Mouse (Mus musculus): ENCODE data around the gene Lap3.
A peak's percentile ranks its signal among the peaks of the same experiment; 100 is the strongest.

The Lap3 gene

DNA sequence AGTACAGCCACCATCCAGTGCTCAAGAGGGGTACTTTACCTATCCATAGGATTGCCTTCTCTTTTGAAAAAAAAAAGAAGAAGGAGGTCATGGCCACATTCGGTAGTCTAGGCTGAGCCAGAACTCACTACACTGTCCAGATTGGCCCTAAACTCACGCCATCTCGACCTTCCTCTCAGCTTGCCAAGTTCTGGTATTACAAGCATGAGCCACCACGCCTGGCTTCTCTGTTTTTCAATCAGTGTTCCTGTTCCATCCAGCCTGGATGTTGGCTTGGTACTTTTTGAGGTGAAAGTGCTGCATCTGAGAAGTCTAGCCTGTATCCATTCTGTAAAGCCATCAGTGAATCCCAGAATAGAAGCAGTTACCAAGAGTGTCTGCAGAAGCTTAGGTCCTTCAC is 3.3 kb downstream of the Lap3 start:
- no peak for DNase-seq

DNA sequence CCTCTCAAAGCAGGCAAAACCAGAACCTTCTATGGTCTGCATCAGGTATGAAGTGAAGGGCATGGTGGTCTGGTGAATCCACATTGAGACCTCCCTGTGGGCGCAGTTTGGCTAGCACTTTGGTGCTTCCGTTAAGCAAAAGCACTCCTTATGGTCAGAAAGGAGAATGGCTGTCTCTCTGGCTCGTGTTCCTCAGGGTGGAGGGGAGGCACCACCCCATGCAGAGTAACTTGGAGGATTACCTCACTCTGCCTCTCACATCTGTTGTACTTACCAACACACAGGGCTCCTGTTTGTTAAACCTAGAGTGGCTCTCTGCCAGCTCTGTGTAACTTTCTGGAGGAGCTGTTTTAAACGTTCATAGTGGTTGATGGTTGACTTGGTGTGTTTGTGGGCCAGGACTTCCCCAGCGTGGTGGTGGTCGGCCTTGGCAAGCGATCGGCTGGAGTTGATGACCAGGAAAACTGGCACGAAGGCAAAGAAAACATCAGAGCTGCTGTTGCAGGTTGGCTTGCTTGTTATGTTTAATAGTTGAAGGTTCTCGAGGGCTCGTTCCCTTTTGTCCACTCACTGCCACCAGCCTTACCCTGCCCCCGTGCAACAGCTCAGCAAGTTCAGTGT is 3.9 kb downstream of the Lap3 start:
- no peak for DNase-seq

DNA sequence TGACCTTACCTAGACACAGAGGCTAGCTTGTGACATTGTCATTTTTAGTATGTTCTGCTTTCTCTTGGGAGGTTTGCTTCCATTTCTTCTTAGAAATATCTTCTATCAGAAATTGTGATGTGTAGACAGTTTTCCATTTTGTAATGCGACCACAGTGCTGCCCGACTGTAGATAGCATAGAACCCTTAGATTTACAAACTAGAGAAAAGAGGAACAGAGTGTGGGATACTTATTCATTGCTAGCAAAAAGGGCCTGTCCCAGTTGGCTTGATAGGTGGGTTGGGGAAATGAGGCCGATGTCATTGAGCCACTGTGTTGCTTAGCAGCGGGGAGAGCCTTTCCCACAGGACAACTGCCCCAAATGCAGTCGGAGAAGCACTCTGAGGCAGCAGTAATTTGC is 4.4 kb downstream of the Lap3 start:
- DNase-seq, result no peak

GRCm38 (mm10) chr5:45510071-45510470 is 16.9 kb downstream of the Lap3 start:
- no peak for DNase-seq

- no peak for DNase-seq
These were observed 19.7 kb downstream of the Lap3 start for GRCm38 (mm10) chr5:45512908-45513307.

GRCm38 (mm10) chr5:45513511-45513910 is 20.3 kb downstream of the Lap3 start:
- DNase-seq, result no peak

GRCm38 (mm10) chr5:45514599-45514998 is 21.4 kb downstream of the Lap3 start:
- DNase-seq, result no peak

GRCm38 (mm10) chr5:45515151-45515743 is 22.1 kb downstream of the Lap3 start:
- no peak for DNase-seq

DNA sequence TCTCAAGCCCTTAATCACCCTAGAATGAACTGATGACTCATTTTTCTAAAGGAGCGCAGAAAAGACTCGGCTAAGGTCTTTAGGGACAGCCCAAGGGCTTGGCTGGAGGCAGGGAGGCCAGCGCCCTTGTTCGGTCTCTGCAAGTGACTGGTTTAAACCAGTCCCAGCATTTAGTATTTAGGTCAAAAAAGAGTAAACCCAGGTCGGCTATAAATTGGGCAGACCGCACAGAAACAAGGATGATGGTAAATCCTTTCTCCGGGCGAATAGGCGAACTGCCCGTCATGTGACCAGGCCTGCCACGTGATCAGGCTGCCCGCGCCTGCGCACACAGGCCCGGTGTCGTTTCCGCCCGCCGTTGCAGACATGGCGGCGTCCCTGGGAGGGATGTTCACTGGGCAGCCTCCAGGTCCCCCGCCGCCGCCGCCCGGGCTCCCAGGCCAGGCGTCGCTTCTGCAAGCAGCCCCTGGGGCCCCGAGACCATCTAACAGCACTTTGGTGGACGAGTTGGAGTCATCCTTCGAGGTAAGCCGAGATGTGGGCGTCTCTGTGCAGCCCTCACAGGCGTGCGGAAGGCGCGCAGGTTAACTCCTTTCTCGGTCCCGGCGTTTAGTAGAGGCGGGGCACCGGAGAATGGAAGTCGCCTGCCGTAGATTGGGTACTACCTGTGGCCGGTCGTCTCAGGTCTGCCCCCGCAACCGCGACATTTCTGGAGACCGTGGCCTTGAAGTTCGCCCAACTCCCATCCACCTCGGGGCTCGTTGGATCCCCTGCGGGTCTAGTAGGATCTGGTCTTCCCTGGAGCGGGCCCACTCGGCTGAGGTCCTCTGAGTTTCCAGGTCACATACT is 27.0 kb downstream of the Lap3 start, which contains the start of gene Med28:
Gene Med28 (plus strand): TSS at position 270 of the 849 bp plus-strand sequence.
- peak; percentile 98 for DNase-seq

- no peak for DNase-seq
These were observed 27.6 kb downstream of the Lap3 start for GRCm38 (mm10) chr5:45520809-45521110.

DNA sequence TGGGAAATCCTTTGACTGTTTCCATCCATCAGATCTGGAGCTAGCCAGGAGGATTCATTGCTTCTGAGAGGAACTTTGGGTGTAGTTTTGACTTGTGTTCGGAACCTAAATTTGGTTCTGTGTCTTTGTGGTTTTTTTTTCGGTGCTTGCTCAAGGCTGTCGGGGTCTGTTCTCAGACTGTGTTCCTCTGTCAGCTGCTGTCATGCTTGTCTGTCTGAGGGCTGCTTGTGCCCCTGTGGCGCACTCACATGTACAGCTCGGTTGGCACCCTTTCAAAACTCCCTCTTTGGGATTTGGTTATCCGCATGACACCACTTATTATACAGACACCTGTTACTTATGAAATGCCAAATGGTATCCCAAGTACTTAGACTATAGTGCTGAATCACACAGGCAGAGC is 28.4 kb downstream of the Lap3 start:
- no peak for DNase-seq

- no peak for DNase-seq
These were observed 31.9 kb downstream of the Lap3 start for GRCm38 (mm10) chr5:45525101-45525500.

- DNase-seq, result no peak
These were observed 33.2 kb downstream of the Lap3 start for GRCm38 (mm10) chr5:45526338-45526737.

GRCm38 (mm10) chr5:45529696-45530095 is 36.5 kb downstream of the Lap3 start:
- DNase-seq, result peak; percentile 74

DNA sequence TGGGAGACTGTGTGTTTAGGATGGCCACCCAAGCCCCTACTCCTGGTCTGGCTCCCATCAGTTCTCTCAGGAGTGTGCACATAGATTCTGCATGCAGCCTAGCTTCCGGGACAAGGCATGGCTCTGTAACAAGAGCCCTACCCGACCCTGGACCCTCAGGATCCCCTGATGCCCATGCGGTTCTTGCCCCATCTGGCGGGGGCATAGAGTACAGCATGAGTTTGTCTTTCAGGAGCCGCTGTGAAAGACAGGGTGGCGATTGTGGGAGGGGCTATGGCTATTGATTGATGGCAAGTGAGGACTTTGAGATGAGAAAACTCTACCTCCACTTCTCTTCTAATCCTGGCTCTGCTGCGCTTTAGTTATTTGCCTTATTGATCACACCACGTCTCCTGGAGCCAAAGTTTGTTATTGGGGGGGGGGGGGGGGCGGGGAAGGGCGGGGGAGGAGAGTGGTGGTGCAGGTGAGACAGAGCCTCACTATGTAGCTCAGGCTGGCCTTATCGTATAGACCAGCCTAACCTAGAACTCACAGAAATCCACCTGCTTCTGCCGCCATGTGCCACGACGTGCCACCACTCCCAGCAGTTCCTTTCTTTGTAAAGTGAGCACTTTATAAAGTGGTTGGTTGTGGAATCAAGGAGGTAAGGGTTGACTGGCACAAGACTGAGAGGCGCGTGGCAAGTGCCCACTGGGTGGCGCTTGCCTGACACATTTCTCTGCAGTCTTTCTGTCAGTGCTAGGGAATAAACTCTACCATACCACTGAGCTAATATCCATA is 41.3 kb downstream of the Lap3 start:
- DNase-seq, result peak; percentile 86

DNA sequence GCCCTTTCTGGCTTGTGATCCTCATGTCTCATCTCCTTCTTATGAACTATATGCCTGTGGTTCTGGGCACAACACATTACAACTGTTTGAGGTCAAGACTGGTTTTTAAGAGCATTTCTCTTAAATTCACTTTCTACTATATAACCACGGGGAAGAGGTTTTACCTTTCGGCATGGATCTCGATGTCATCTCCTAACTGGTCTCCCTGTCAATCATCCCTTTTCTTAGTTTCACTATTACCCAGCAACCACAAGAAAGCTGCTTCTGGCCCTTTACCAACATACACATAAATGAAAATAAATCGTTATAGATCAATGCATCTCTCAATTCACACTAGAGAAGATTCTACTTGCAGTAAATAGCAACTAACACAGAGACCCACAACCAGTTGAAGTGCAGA is 42.0 kb downstream of the Lap3 start:
- DNase-seq, result no peak

DNA sequence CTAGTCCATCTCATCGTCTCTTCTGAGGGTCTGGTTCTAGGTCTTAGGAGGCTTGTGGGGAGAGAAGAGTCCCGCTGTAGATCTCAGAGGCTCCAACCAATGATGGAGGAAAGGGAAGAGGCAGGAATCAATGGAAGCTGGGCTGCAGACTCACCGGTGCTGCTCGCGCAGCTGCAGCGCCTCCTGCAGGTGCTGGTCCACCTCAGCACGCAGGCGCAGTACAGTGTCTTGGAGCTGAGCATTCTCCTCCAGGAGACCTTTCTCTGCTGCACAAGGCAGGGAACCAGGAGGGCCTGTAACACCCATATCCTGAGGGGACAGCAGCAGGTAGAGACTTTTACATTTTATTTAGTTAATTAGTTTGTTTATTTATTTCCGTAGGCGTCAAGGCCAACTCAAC is 46.3 kb downstream of the Lap3 start:
- no peak for DNase-seq

DNA sequence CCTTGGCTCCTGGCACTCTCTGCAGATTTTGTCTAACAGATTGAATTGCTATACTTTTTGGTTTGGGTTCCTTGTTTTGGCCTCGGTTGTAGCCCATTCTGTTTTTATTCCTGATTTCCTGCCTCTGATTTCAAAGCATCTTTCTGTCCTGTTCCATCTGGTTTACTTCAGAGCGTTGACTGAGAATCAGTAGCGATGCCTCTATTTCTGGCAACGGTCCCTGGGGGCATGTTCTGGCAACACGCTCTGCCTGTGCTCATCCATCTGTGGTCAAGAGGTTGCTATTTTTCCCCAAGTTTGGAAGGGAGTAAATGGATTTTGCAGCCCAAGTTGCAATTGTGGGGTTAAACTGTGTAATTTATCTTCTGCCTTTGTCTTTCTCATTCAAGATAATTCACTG is 50.2 kb downstream of the Lap3 start:
- DNase-seq, result peak; percentile 14

DNA sequence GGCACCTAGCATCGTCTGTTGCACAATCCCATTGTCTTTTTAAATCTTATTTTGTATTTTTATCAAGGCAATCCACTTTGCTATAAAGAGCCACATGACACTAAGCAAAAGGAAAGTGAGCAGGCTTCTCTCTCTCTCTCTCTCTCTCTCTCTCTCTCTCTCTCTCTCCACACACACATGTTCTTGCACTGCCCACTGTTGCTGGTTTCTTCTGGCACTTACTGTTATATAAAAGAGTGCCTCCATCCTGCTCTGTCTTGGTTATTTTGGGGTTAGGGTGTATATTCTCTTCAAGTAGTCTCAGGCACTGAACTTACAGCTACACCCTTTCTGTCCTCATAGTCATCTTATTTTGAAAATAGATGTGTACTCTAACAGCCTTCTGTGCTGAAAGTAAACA is 56.4 kb downstream of the Lap3 start:
- no peak for DNase-seq
